Mouse (Mus musculus): ENCODE measurements around the gene Auts2.

- TF ChIP-seq CTCF (IDR thresholded peaks at IDR 0.05) (no peak), POLR2A (IDR thresholded peaks at IDR 0.05; ENCODE audit: insufficient read depth, low read depth, low read length) (no peak), EP300 (IDR thresholded peaks at IDR 0.05; ENCODE audit: insufficient read depth, low read depth, low read length) (no peak)
Measured at GRCm38 (mm10) chr5:131513753-131514152, 1029.4 kb downstream of the Auts2 start.

Measured in heart, adult 2 months (tissue).